Mouse (Mus musculus) erythroblast, adult 5-6 weeks (primary cell): ENCODE measurements around the gene Dok1. TPM values are rescaled to one million over a fixed set of nuclear protein-coding genes. Genes with fewer than 3 reads are reported as not detected.
A peak's percentile ranks its signal among the peaks of the same experiment; 100 is the strongest.

Experiments used
- ATAC-seq: replicated peaks from 2 replicates; pipeline ENCODE4 v1.8.0; 2016; ENCODE audit warnings: moderate number of reproducible peaks, mild to moderate bottlenecking, moderate TSS enrichment, inconsistent platforms; ENCODE audit not compliant: poor library complexity, low FRiP score, severe bottlenecking
- total RNA-seq, 2 experiments: library from RNA; stranded (forward) in 1 of 2; stranded (reverse) in 1 of 2; fragments of 150-400 nt in 1 of 2; fragments of 200-764, 138-1000 nt in 1 of 2; gene quantifications; 2 replicates each; pipeline versions ENCODE4 v1.2.3 to v1.2.4; 2015 to 2017; ENCODE audit warnings: low replicate concordance in 2 of 2

Dok1 gene
- 11.3 and 19.4 TPM in 2 replicates for total RNA-seq (2015; ENCODE audit: low replicate concordance)
- 23.9 and 24.7 TPM in 2 replicates for total RNA-seq (2017; ENCODE audit: low replicate concordance)

DNA sequence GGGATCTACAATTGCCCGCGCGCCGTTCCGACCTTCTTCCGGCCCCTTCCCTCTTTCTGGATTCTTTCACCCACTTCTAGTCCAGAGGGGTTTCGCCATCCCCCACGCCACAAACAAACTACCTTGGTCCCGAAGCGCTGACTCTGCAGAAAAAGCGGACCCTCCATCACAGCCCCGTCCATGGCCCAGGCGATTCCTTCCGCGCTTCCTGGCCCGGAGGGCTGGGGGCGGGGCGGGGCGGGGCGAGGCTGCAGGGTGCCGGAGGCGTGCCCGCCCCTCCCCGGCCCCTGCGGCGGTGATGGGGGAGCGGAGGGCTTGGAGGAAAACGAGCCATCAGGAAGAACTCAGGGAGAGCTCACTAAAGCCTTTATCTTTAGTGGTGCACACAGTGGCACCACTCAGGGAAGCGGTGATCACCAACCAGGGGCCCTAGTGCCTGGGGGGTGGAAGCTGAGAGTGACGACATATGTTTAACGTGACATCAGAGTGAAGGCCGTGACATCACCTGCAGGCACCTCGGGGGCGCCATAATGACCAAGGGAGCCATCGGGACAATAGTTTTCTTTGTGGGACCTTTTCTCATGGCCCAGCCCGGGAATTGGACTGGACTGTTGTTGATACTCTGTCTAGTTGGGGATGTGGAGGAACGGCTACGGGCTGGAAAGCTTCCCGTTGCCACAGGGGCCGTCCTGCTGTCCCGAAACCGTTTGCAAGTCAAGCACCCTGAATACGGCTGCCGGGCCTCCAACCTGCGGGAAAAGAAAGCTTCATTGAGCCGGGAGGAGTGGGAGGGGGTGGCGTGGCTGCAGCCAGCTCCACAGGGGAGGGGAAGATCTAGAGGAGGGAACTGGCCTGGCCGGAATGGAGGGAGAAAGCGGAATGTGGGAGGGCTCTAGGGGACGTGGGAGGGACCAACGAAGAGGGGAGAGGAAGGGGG, at the start of gene Dok1, which contains the start of gene Loxl3:
TSS of gene Dok1 (minus strand) at position 223 of the 937 bp plus-strand sequence.
TSS of gene Loxl3 (plus strand) at position 925 of the 937 bp plus-strand sequence.
- ATAC-seq: peak; percentile 74

DNA sequence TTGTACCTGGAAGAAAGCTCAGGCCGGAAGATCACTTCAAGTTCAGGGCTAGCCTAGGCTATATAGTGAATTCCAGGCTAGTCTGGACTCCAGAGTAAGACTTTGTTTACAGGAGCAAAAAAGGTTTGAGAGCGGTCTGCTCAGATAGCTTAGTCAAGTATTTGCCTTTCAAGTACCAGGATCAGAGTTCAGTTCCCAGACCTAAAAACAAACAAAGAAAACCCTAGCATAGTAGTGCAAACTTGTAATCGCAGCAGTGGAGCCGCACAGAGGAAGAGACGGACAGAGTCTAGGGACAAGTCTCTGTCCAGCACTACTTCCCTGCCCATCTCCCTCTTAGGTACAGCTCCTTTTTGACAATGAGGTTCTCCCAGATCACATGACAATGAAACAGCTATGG, 46.9 kb upstream of the Dok1 start:
- ATAC-seq: no peak

DNA sequence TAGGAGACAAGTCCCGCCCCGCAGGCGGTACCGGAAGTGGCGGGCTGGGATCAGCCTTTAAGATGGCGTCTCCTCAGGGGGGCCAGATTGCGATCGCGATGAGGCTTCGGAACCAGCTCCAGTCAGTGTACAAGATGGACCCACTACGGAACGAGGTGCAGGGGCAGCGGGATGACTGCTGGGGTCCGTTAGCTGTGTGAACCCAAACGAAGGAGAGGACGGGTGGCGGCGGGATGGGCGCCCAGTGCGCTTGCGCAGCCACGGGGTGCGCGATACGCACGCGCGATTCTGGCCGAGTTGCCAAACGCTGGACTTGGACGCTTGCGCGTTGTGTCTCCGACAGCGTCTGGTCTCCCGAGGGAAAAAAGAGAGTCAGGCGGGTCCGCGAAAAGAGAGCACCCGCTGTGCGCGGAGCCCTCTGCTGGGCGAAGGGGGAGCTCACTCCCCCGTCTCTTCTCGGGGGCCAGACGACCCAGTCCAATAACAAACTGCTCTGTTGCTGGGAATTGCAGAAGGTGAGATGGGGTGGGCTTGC, 45.1 kb upstream of the Dok1 start:
- peak; percentile 93 for ATAC-seq

DNA sequence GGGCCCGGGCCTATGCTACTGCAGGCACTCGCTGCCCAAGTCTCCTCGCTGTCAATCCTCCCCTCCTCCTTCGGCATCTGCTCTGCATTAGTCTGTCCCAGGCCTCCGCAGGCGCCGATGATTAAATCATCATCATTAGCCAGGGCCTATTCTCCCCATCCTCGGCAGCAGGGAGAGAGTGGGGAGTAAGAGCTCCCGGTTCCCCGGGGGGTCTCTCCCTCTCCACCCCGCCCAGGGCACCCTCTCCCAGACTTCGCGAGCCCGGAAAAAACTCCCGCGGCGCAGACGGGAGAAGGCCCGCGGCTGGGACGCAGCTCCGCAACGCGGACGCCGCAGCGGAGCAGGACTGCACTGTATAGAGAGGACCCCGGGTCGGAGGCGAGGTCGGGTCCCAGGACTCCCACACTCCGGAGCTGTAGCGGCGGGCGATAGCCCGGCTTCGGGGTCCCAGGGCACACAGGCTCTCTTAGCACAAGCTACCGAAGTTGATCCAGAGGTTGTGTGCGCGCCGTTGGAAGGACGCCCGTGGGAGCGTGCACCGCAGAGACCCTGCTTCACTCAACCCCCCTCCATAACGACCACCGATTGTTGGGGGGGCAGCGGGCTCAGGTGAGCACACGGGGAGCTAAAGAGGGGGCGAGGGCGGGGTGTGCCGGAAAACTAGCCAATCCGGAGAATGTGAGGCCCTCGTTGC, 44.5 kb upstream of the Dok1 start, which contains the start of gene Pcgf1:
TSS of gene Pcgf1 (plus strand) at position 240 of the 694 bp plus-strand sequence.
- ATAC-seq: peak; percentile 44

DNA sequence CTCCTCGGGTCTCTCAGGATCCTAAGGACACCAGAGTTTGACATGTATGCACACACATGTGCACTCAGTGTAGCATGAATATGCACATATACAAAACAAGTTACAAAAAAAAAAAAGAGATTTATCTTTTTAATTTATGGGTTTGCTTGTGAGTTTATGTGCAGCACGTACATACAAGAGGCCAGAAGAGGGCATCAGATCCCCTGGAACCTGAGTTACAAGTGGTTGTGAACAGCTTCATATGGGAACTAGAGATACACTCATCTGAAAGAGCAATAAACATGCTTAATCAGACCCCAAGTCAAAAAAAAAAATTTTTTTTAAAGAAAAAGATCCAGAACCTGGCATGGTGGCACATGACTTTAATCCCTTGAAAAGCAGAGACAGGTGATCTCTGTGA, 41.7 kb upstream of the Dok1 start:
- ATAC-seq: no peak

DNA sequence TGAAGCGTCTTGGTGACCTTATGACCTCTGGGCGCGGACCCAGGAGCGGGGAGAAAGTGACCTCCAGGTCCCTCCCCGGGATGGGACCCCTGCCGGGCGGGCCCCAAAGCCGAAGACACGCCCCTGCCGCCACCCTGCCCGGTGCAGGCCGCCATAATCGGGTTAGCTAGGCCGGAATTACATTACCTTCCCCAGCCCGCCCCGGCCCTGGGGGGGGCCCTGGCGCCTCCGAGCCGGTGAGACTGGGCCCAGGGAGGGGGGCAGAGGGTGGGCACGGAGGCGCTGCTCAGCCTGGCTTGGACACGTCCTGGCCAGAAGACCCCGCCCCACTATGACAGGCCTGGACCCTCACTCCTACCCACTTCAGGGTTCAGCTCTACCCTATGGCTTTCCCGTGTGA, 37.9 kb upstream of the Dok1 start:
- no peak for ATAC-seq

DNA sequence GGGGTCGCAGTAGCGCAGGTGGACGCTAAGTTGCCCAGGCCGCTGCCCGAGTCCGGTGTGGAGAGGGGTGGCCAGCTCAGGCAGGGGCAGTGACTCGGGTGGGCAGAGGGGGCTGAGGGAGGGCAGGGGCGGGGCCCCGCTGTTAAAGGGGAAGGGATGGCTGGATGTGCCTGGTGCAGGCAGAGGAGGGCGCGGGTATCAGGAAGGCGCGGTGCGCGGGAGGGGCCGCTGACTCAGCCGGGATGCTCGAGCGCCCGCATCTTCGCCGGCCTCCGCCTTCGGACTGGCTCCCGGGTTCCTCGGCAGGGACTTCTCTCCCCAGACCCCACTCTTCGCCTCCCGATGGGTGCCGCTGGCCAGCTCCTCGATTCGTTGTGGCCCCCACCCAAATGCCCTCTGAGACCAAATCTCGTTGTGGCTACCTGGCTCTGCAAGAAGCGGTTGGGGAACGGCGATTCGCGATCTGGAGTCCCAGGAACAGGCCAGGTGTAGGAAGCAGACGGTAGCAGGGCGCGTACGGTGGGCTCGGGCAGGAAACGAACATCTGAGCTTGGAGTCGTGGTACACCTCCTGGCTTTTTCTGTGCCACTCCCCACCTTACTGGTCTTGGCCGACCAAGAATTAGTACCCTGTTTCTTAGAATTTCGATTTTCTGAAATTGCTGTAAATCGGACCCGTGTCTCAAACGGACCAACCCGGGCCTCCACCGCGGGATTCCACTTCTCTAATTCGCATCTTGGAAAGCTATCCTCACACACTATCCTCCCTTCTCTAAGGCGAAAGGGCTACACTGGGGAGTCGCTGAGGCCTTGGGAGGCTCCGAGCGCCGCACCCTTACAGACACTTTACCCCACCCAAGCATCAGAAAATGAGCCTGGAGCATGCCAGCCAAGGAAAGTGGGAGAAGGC, 37.3 kb upstream of the Dok1 start:
- ATAC-seq: no peak

DNA sequence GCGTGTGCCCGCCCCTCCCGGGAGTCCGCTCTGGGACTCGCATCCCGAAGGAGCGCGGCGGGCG, 36.8 kb upstream of the Dok1 start, which contains the start of gene Tlx2:
TSS of gene Tlx2 (minus strand) at position 47 of the 64 bp plus-strand sequence.
- no peak for ATAC-seq

DNA sequence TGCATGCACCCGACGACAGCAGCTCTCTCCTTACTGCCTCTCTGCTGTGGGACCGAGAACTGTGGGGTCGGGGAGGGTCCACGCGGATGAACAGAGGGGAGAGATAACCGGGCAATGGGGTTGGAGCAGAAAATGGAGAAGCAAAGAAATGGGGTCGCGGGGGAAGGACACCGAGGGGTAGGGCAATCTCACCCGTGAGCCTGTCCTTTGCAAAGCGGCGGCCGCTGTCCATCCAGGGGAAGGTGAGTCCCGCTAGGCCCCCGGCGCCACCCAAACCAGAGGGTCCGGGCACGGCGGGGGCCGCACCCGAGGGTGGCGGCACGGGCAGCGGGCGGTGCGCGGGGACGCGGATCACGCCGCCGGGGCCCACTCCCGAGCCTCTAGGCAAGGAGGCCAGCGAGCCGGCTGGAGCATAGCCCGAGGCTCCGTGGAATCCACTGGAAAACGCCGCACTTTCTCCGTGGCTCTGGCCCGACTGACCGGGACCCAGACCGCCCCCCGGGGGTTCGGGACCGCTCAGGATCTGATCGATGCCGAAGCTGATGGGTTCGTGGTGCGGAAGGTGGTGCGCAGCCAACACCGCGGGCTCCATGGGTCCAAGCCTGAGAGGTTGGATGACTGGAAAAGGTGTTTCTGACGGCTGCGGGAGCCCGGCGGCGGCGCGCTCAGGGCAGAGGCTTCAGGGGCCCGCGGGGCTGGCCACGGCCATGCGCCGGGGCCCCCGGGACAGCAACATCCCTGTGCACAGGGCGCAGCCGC, 36.4 kb upstream of the Dok1 start:
- ATAC-seq: no peak

DNA sequence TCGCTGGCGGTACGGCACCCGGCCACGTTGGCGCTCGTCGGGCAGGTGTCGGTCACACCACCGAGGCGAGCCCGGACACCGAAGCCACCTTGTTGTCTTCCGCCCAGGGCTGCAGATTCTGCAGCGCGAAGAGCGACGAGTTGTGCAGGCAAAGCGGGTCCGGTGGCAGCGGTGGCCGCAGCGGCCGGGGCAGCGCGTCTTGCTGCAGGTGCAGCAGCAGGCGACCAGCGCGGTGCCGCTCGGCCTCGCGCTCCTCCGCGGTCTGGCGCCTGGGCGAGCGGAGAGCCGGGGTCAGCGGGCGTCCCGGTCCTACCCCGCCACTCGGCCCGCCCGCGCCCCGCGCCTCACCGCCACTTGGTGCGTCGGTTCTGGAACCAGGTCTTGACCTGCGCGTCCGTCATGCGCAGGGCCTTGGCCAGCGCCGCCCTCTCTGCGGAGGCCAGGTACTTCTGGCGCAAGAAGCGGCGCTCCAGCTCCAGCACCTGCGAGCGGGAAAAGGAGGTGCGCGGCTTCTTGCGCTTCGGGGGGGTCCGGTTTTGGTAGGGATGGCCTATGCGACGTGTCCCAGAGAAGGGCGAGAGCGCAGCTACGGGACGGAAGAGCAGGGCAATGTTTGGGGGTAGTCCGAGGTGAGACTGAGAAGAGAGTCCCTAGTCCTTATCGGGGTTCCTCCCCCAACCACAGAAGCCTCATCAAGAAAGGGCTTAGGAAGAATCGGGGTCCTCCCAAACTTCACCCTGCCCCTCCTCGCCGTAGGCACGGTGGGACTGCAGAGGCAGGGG, 35.6 kb upstream of the Dok1 start:
- no peak for ATAC-seq

DNA sequence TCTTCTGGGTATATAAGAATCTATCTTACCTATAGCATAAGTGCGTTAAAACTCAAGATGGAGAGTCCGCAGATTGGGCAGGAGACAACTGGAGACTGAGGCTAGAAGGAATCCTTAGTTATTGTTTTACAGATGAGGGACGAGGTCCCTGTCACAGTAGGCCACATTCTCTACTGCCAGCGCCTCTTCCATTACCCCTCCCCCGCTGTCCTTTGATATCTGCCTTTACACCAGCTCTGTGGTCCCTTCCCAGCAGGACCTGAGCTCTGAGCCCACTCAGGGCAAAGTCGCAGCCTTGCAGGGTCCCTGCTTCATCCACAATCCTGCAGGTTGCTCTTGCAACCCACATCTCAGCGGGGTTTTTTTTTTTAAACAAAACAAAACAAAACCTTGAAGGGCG, 35.0 kb upstream of the Dok1 start:
- ATAC-seq: no peak

DNA sequence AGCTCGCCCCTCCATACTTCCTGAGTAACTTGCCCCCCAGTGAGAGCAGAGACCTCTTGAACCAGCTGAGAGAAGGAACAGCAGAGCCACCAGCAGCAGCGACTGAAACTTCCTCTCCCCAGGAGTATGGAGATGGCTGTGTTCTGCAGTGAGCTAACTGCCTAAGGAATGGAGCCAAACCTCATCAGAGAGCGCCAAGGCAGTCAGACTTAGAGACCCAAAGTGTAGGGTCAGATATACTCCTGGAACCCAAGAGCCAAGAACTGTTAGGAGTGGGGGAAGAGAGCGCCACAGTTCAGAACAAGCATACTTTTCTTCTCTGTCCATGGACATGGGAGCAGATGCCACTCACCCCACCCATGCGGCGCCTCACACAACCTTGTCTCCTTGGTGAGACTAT, 33.2 kb upstream of the Dok1 start:
- no peak for ATAC-seq

DNA sequence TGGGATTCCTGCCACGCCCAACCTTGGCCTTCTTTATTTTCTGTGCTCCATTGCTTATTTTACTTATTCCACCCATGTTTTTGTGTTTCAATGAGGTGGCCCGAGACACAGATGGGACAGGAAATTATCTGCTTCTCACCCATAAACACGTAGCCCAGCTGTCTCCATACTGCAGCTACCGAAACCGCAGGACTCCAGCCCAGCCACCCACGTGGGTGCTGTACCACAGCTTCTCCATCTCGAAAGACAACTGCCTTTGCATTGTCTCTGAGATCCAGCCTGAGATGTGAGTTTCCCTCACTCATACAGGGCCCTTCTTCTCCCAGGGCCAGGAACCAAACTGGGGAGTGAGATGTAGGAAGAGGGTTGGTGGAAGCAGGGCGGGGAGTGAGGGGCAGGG, 32.7 kb upstream of the Dok1 start:
- ATAC-seq: no peak

DNA sequence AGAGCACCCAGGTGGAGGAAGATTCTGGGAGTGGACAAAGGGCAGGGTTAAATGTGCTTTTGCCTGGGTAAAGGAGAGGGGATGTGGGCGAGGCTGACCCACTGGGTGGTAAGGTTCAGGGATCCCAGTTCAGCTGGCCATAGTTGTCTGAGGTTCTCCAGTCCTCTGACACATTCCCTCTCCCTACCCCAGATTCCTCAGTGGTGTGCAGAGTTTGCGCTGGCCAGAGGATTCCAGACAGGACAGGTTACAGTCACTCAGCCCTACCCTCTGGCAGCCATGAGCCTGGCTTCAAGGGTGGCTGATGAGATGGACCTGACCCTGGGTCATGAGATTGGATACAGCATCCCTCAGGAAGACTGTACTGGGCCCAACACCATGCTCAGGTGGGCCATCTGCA, 25.5 kb upstream of the Dok1 start:
- no peak for ATAC-seq

DNA sequence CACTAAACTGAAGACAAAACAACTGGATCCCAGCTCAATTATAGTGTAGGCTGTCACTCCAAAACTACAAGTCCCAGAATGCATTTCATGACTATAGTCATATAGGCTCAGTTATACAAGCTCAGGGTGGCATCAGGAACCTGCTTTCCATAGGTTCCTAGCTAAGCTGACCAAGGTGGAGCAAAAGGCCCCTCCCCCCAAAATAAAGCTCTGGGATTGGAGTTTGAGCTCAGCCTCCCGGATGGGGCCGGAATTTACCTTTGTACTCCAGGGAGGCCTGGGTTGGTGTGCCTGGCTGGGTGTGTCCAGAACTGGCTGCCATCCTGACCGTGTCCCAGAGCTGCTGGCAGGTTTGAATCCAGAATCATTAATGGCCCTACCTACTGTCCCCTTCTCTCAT, 24.5 kb upstream of the Dok1 start, which contains the start of gene Dqx1:
TSS of gene Dqx1 (plus strand) at position 55 of the 400 bp plus-strand sequence.
- no peak for ATAC-seq

DNA sequence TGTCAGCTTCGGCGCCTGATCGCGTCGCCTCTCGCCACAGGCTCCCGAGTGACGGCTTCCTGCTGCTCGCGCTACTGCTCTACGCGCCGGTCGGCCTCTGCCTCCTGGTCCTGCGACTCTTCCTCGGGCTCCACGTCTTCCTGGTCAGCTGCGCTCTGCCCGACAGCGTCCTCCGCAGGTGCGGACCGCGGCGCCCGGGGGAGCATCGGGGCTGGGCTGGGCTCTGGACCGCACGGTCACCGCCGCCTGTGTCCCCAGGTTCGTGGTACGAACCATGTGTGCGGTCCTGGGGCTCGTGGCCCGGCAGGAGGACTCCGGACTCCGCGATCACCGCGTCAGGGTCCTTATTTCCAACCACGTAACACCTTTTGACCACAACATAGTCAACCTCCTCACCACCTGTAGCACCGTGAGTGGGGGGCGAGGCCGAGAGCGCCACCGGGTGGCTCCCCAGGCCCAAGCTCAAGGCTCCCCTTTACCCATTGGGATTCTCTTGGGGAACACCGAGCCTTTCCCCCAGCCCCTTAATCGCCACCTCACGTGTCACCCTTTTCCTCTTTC, 21.7 kb upstream of the Dok1 start, which contains the start of gene Htra2:
TSS of gene Htra2 (minus strand) at position 403 of the 561 bp plus-strand sequence.
- peak; percentile 23 for ATAC-seq

DNA sequence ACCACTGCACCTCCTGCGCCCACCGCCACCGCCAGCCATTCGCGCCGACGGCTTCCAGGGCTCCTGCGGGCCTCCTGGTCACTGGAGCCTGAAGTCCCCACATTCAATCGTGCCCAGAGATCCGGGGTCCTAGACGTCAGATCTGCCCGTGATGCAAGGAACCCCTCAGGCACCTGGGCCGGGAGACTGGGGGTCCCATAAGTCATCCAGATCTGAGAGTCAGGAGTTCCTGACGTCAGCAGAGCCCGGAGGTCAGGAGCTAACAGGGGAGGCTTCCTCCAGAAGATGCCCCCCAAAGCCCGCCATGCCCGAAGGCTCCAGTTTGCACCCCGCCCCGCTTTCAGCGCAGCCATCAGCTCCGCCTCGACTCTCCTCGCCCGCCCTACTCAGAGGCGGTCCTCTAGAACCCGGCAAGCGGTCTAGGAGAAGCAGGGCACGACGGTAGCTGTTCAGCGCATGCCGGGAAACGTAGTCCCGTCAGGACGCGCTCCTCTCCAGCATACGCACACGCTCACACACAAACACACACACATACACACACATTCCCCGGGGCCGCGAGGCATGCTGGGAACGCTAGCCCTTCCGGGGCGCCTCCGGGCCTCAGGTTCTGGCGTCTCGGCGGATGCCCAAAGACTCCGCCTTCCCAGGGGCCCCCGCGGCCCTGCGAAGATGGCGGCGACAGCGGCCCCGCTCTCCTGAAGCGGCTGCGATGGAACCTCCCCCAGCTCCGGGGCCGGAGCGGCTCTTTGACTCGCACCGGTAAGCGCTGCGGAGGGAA, 21.0 kb upstream of the Dok1 start, which contains the start of gene Aup1:
TSS of gene Aup1 (plus strand) at position 448 of the 778 bp plus-strand sequence.
- peak; percentile 84 for ATAC-seq
